Mouse (Mus musculus) ZHBTc4 (cell line): ENCODE measurements around the gene 1700015G11Rik.

Source experiments
- DNase-seq: peaks from one replicate; pipeline ENCODE4 v3.0.0-alpha.2; 2011; ENCODE audit warnings: low read depth, low spot score

Gene 1700015G11Rik

DNA sequence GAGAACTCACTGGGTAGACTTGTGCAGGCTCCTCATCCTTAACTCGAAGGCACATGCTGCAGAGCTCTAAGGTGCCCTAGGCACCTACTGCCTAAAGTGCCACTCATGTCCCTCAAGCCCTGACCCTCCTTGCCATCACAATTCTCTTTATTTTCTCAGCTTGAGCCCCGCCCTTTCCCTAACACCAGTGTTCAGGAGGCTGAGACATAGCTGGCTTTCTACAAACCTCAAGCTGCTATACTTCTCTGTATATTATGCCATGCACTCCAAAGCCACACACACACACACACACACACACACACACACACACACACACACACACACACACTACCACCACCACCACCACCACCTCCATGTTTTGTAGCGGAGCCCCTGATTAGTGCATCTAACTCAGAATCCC, at the start of gene 1700015G11Rik:
TSS of gene 1700015G11Rik (minus strand) at position 101 of the 400 bp plus-strand sequence.
- no peak for DNase-seq

- no peak for DNase-seq
Measured at GRCm38 (mm10) chr7:52056954-52057353, 41.4 kb upstream of the 1700015G11Rik start.

DNA sequence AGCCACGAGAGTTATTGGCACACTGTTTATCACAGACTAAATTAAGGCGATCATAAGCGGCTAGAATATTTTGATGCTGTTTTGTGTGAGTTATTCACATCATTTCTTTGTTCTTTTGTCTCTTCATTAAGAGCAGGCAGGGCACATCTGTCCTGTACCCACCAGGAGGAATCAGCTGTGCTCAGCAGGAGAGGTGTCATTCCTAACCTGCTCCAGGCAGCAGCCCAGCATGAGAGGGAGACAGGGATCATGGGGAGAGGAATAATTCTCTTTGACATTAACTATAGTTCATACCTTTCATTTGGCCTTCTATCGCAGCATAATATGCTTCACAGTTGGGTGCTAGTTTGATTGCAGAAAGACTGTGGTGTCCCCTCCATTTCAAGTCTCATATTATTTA, 40.7 kb upstream of the 1700015G11Rik start:
- no peak for DNase-seq

GRCm38 (mm10) chr7:52055831-52056230, 40.3 kb upstream of the 1700015G11Rik start:
- DNase-seq, result no peak

DNA sequence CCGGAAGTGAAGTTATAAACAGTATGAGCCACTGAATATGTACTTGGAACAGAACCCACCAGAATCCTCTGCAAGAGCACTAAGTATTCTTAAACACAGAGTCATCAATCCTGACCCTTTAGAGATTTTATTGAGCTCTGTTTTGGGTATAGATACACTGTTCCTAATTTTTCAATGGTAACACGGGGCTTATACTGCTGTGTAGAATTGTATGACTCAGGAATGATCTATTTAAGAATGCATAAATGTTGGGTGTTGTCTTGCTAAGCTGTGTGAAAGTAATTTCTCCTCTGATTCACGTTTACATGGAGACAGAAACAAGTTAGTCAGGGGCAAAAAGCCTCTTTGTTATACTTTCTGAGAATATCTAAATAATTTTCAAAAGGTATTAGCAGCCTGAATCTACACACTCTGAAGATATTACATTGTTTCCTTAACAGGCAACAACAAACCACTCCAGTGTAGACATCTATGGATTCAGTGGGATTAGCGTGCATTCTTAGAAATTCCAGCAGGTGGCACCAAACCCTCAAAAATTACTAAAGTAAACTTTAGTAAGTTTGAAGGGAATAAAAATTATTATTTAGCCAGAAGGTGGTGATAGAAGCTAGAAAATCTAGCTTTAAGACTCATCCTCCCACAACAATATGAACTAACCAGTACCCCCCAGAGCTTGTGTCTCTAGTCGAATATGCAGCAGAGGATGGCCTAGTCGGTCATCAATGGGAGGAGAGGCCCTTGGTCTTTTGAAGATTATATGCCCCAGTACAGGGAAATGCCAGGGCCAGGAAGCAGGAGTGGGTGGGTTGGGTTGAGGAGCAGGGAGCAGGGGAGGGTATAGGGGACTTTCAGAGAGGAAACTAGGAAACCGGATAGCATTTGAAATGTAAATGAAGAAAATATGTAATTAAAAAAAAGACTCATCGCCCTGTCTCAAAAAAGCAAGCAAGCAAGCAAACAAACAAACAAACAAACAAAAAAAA, 22.4 kb upstream of the 1700015G11Rik start:
- peak; percentile 64 for DNase-seq

DNA sequence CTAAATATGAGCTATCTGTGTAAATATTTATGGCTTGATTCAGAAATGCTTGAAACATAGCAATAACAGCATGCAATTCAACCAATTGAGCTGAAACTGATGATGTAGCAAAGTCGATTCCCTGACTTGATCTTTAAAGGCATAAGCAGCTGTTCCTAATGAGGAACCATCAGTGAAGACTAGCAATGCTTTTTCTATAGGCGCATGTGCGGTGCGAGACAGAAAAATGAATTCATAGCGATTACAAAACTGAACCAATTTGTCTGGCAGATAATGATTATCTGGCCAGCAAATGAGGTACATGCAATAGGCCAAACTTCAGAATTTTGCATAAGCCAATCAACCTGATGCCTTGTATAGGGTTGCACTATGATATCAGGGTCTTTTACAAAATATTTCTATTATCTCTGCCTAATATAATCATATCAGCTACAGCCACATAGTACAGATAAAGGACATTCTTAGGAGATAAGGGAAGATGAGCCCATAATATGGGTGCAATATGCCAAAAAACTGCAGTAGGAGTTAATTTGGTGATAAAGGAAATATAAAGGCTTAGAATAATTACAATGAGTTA, 8.6 kb upstream of the 1700015G11Rik start:
- DNase-seq, result no peak

GRCm38 (mm10) chr7:52022039-52022438, 6.5 kb upstream of the 1700015G11Rik start:
- DNase-seq, result no peak

DNA sequence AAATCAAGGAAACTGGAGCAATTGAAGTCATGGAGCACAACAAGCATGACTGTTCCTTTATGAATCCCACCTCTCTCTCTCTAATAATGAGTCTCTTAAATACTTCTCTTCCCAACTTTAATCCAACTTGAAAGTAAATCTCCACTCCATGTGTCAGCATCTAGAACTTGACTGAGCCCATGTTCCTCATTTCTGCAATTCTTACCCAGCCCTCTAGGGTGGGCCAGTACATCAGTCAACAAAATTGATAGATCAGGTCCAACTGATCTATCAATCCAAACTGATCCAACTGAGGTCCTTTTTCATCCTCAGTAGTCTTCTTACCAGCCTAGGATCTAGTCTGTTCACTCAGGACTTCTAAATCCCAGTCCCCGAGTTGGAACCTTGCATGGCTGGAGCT, 348 bp downstream of the 1700015G11Rik start:
- DNase-seq, result peak; percentile 16

GRCm38 (mm10) chr7:52013457-52013856, 2.1 kb downstream of the 1700015G11Rik start:
- DNase-seq, result no peak

DNA sequence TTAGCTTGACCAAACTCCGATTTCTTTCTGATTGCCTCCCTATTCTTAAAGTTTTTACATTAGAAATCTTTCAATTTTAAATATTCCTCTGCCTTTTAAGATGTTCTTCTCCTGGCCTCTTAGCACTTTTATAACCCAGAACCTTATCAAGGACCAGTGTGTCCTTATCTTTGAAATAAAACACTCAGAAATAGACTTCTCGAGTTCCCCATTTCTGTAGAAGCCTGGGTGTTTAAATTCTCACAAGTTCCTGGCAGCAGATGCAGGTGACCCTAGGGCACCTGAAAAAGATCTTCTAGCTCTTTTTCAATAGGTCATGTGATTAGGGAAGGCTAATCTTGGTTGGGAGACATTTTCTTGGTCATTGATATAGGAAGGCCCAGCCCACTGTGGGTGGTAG, 8.4 kb downstream of the 1700015G11Rik start:
- DNase-seq, result no peak

DNA sequence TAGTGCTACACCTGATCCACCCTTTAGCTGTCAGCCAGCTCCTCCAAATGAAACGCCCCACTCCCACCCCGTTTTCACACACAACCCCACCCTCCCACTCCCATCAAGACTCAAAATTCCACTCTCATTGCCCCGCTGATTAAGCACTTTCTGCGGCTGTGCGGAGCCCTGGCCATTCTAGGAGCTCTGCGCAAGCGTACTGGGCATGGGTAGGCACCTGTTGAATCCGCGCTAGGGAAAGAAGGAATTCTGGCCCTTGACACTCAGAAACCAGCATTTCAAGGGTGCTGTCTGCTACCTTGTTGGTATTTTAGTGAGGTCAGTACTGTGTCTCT, 9.3 kb downstream of the 1700015G11Rik start:
- DNase-seq, result peak; percentile 97

DNA sequence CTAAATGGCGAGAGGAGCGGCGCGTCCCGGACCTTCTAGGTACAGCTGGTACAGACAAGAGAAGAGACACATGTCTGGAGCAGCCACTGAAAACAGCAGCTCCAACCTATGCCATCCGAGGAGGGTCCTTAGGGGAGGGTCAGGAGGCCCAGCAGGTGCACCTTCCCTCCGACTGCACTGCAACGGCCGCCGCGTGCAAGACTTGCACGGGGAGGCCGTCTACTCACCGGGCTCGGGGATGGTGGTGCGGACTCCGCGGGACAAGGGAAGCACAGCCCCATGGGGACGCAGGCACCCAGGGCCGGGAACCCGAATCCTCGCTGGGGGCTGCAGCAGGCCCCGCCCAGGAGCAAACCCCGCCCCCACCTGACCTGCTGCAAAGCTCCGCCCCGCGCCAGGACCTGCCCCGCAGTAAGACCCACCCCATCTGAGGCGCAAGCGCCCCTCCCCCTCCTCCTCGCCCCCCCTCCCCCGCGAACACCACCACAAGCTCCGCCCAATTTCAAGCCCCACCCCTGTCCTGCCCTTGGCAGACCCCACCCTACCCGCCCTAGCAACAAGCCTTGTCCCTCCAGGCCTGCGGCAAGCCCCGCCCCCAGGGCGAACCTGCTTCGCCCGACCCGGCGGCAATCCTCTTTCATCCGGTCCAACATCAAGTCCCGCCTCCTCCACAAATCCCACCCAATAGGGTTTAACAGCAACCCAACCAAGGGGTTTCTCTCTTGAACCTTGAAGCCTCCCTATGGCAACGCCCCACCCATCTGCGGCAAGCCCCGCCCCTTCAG, 9.8 kb downstream of the 1700015G11Rik start, which contains the start of gene Svip:
TSS of gene Svip (minus strand) at position 508 of the 785 bp plus-strand sequence.
- peak; percentile 93 for DNase-seq

DNA sequence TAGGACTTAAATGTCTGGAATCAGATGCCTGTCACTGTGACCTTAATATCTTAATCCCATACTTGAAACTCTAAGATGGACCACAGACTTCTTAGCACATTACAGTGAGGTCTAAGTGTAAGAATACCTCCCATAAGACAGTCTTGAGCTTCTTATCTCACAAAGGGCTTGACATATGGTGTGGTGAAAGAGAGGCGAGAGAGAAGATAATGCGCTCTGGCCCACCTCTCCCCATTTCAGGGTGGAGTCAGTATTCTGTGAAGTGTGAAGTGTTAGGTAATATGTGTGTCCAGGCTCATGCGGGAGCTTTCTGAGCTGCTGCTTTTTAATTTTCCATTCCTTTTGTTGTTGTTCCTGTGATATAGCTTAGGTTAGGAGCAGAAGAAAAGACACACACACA, 24.5 kb downstream of the 1700015G11Rik start:
- DNase-seq, result no peak

- no peak for DNase-seq
Measured at GRCm38 (mm10) chr7:51986909-51987308, 28.6 kb downstream of the 1700015G11Rik start.

DNA sequence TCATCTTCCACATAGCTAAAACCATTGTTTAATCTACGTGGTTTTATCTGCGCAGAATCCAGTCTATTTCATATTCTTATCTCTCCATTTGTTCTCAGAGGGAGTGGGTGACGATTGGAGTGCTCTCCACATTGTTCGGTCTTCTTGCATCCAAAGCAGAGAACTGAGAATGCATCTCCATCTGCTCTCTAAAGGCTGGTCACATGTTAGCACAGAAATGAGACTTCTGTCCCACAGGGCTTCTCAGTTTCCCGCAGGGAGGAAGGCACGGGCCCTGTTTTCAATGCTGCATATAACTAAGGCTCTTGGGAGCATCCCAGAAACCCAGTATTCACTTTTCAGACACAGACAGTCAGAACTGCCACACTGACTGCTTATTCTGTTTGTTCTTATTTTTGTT, 29.8 kb downstream of the 1700015G11Rik start:
- no peak for DNase-seq

DNA sequence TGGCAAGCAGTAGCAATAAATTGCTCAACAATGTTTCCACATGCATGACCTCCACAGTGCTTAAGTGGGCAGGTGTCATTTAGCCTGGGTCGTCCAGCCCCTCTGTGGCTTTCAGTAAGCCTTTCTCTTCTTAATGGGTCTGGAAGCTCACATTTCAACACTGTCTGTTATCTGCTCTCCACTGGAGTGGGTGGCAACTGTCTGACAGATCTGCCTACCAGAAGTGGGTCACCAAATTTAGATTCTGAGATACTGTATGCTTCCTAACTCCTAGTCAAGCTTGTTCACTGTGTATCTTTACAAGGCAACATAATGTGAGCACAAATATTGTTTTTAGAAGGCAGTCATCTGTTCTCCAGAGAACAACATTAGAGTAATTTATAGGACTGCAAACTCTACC, 33.2 kb downstream of the 1700015G11Rik start:
- no peak for DNase-seq

DNA sequence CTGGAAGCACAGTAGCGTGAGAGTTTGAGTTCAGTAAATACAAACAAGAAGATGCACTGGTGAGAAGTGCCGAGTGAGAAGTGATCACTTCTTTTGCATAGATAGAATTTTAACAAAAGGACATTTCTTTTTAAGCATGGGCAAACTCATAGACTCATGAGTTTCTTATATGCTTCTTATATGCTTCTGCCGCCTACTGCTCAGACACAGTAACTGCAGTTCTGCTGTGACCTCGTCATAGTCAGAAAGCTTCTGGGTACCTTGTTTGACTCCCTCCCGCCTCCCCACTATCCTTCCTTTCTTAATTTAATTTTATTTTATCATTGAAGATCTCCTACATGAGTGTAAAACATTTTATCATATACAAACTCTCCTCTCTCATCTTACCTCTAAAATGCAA, 36.3 kb downstream of the 1700015G11Rik start:
- no peak for DNase-seq

- no peak for DNase-seq
Measured at GRCm38 (mm10) chr7:51975181-51975580, 40.3 kb downstream of the 1700015G11Rik start.

DNA sequence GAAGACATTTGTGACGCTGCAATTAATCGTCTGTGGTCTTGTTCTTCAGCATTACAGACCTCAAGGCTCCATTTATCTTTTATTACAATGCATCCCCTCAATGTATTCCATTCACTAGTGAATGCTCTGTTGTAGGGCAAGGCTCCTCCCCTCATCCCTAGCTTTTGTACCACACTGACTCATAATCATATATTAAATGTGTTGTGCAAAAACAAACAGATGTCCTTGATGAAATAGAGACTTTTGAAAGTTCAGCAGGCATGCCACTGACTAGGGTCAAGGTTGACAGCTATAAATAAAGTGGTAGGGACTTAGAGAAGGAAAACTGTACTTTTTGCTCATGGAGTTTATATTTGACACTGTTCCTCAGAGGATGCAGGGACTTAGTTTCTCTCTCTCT, 42.0 kb downstream of the 1700015G11Rik start:
- DNase-seq, result no peak

DNA sequence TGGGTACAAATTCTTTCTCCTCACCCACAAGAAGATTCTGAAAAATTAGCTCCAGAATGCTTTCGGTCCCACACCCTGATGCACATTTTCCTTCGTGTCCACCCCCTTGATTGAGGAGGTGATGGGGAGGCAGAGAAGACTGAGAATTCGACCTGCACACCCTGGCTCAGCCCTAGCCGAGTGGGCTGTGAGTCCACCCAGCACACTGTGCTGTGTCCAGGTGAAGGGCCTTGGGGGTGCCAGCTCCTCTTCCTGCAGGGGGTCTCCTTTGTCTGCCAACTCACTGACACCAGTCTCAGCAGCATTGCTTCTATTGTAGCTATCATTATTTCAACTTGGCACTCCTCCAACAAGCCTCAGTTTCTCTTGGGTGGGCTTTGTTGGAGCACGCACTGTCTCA, 42.4 kb downstream of the 1700015G11Rik start:
- DNase-seq, result no peak

GRCm38 (mm10) chr7:51972252-51972855, 43.2 kb downstream of the 1700015G11Rik start:
- peak; percentile 68 for DNase-seq

- DNase-seq, result no peak
Measured at GRCm38 (mm10) chr7:51969379-51969778, 46.1 kb downstream of the 1700015G11Rik start.
